Mouse (Mus musculus) liver, postnatal 0 days (tissue): ENCODE data around the gene Epo.

ENCODE experiments used
- CTCF ChIP-seq: sonication (generic); IDR thresholded peaks from 2 replicates; pipeline ENCODE4 v1.5.1; 2016; ENCODE audit warnings: antibody characterized with exemption, low read depth
- EP300 ChIP-seq: IDR thresholded peaks from 2 replicates; pipeline ENCODE4 v1.6.1; 2016; ENCODE audit warnings: antibody characterized with exemption, low read depth, mild to moderate bottlenecking

DNA sequence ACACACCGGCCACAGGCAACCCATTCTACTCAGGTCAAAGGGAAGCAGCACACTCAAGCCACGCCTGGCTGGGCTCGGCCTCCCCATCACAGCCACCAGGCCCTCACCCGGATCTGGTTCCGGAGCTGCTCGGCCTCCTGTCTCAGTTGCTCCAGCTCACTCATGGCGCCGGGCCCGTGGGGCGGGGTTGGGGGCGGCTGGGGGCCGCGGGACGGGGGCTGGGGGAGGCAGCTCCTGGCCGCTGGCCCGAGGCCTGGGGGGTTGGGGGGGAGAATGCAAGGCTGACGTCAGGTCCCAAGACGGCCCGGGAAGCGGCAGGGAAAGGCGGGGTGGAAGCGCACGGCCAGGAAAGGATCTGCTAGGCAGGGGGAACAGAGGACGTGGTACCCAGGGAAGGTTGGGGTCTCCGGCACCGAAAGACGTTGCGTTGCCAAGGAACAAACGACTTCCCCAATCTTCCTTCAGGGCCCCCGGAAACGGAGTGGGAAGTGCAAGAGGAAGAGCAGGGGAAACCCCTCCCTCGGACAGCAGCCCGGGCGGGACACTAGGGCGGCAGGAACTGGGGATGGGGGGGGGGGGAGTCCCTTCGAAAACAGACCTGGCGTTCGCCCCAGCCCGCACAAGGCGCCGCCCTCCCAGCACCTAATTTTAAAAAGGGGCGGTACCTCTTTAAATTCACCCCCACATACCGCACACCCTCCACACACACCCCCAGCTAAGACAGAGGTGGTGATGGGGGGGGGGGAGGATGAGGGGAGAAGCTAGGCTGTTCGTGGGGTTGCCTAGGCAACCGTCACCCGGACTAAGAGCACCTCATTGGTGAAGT lies 2.2 kb downstream of the Epo start:
- TF ChIP-seq CTCF (no peak), EP300 (no peak)
